Mouse (Mus musculus) MEL-GATA-1-ER (cell line): ENCODE results near the gene Spag5.
"Not testable (repeated sequence)": the region's sequence is repeated elsewhere in the genome, so short reads cannot be mapped to it uniquely, and the experiment has no call there.

Experiments used
- DNase-seq: peaks from one replicate; pipeline ENCODE4 v3.0.0-alpha.2; 2012; ENCODE audit warnings: low read depth; ENCODE audit errors: extremely low read depth

The Spag5 gene

DNA sequence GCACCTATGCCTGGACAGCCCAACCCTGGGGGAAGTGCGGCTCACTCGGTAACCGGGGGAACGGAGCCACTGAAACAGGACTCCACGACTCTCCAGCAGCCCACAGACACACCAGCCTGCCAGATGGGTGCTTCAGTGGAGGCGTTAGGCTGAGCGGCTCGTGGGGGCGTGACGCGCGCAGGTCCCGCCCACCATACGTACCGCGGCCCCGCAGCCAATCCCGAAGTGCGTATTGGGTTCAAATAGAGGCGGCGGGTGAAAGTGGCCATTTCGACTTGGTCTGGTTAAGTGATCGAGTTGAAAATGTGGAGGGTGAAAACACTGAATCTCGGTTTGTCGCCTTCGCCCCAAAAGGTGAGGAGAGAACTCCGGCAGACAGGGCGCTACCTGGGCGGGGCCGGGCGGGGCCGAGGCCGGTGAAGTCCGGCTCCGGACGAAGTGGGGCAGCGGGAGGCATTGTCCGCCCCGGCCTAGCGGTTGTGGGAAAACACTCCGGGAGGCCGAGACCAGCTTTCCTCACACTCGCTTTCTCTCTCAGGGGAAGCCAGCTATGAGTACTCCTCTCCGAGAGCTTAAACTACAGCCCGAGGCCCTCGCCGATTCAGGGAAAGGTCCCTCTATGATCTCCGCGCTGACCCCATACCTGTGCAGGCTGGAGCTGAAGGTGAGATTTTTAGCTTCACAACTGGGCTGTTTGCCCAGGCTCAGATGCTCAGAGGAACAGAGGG, at the start of gene Spag5:
Gene Spag5 (plus strand): TSS at position 173 of the 728 bp plus-strand sequence.
- DNase-seq: peak; percentile 73

DNA sequence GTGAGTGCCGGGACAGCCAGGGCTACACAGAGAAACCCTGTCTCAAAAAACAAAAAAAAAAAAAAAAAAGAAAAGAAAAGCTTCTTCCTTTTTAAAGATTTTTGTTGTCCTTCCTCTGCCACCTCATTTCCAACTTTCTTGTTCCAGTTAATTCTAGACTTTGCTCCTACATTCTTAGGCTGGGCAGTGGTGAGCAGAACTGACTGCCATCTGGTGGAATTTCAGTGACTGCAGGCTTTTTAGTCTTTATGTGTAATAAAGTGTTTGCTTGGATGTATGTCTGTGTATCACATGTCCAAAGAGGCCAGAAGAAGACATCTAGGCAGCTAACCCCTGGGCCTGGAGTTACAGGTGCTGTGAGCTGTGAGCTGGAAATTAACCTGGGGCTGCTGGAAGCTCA, 44.7 kb upstream of the Spag5 start:
- no peak for DNase-seq

DNA sequence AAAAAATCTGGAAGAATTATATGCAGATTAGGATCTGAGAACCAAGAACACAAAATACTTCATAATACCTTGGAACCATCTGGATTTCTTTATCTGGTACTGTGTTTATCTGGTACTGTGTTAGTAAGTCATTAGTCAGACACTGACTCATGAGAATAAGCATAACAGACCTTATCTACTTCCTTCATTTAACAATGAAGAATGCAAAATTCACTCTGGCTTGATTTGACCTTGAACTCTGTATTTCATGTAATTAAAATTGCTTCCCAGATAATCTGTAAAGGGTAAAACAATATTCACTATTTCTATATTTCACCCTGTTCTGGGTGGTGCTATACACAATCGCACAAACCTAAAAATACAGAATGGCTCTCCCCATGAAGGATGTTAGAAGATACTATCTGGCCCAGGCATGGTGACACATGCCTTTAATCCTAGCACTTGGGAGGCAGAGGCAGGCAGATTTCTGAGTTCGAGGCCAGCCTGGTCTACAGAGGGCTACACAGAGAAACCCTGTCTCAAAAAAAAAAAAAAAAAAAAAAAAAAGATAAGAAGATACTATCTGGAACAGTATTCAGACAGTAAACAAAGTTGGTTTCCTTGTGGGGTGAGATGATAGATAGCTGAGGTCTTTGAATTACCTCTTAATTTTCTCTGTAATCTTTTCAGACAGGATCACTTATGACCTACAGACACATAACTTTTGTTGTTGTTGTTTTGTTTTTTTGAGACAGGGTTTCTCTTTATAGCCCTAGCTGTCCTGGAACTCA, 40.7 kb upstream of the Spag5 start:
- no peak for DNase-seq

DNA sequence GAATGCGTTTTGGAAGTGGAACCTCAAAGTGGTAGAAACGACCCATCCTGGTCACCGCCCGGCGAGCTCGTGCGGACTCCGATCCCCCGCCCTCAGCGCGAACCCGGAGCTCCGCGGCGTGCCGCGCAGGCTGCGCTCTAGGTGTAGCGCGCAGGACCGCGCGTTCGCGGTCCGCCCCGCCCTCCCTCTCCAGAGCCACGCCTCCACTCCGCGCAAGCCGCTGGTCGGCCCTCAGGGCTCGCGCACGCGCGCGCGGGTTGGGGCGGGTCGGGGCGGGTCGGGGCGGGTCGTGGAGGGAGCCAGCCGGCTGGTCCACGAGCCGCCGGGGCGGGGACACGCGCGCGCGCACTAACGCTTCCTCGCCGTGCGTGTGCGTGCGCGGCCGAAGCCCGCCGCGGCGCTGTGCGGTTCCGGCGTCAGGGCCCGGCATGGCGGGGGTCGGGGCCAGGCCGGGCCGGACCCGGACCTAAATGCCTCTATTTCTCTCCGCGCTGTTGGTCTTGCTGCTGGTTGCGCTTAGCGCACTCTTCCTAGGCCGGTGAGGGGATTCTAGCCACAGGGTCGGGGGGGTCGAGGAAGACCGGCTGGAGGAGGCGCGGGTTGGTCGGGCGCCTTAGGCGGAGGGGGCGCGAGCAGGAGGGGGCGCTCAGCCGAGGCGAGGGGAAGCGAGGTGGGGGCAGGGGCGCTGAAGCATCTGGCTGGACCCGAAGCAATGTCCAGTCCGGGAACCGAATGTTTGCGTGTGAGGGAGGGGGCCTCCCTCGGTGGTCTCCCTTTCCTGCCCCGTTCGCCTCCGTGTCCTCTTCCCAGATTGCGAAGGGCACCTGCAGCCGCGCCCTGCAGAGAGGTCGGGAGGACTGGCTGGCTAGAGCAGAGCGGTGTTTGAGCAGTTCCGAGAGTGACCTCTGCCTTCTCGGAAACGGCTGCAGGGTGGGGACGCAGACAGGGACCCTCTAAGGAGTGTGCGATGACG, 39.7 kb upstream of the Spag5 start, which contains the start of gene 2610507B11Rik:
Gene 2610507B11Rik (plus strand): TSS at position 373 of the 973 bp plus-strand sequence.
- DNase-seq: peak; percentile 61

DNA sequence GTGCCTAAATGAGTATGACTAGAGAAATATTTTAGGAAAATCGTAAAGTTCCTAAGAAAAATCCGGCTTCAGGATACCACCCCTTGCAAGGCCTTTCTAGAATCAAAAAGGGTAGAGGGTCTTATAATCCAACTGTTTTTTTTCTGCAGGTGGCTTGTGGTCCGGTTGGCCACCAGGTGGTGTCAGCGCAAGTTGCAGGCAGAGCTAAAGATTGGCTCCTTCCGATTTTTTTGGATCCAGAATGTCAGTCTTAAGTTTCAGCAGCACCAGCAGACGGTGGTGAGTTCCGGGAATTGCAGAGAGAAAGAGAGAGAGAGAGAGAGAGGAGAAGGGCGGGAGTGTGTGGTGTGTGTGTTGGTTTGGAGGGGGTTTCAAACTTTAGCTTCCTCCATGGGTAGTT, 38.8 kb upstream of the Spag5 start:
- DNase-seq: peak; percentile 66

DNA sequence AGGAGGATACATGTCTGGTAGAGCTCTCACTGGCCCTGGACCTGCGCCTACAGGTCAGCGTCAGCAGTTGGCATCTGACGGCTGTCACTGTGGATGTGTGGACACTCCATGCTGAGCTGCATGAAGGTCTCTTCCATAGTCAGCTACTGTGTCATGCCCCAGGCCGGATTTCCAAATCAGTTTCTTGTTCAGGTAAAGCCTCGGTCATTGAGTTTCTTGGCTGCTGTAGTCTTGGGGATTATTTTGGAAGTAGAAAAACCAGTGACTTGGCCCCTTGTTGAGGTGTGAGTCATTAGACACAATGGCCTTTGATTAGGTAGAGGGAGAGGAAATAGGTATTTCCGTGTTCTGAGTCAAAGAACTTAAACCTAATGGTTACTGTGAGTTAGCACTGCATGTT, 35.8 kb upstream of the Spag5 start:
- no peak for DNase-seq

DNA sequence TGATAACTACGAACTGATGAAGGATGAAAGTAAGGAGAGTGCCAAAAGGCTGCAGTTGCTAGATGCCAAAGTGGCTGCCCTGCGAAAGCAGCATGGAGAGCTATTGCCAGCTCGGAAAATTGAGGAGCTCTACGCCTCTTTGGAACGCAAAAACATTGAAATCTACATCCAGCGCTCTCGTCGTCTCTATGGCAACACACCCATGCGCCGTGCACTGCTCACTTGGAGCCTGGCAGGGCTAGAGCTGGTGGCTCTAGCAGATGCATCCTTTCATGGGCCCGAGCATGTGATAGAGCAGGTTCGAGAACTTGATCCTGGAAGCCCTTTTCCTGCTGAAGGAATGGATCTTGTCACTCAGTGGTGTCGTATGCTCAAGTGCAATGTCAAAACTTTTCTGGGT, 29.3 kb upstream of the Spag5 start:
- no peak for DNase-seq

DNA sequence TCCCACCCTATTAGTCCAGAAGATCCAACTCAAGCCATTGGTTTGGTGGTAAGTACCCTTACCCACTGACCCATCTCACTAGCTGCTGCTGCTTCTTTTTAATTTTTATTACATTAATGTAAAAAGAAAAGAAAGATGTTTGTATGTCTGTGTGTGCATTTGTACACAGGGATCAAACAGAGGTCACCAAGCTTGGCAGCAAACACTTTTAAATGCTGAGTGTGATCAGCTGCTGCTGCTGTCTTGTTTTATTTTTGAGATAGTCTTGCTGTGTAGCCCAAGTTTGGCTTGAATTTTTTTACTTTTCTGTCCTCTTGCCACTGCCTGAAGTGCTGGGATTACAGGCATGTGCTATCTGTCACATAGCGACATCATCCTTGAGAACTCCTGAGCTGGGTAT, 25.7 kb upstream of the Spag5 start:
- no peak for DNase-seq

DNA sequence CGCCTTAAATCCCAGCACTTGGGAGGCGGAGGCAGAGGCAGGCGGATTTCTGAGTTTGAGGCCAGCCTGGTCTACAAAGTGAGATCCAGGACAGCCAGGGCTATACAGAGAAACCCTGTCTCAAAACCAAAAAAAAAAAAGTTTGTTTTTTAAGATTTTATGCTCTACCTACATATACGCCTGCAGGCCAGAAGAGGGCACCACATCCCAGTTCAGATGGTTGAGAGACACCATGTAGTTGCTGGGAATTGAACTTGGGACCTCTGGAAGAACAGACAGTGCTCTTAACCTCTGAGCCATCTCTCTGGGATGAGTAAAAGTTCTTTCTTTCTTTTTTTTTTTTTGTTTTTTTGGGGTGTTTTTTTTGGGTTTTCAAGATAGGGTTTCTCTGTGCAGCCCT, 25.2 kb upstream of the Spag5 start:
- not testable (repeated sequence) for DNase-seq

DNA sequence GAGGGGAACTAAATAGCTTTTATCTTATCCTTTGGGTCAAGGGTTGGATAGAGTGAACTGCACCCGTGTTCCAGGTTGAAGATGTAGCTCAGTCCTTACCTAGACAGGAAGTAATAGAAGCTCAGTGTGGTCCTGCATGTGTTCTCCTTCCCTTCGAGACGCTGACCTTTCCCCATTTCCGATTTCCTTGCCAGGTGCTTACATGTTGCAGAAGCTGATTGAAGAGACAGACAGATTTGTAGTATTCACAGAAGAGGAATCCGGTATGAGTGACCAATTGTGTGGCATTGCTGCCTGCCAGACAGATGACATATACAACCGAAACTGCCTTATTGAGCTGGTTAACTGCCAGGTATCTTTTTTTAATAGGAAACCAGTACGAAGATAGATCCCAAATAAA, 22.5 kb upstream of the Spag5 start:
- no peak for DNase-seq

DNA sequence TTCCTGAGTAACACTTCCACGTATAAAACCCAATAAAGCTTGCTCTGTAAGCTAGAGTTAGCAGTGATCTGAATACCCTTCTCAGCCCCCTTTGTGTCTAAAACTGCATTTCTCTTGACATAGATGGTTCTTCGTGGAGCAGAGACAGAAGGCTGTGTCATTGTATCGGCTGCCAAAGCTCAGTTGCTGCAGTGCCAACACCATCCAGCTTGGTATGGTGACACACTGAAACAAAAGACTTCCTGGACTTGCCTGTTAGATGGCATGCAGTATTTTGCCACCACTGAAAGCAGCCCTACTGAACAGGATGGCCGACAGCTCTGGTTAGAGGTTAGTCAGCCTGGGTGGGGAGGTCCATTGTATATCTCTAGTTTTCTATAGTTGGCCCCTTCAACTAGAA, 21.7 kb upstream of the Spag5 start:
- no peak for DNase-seq

DNA sequence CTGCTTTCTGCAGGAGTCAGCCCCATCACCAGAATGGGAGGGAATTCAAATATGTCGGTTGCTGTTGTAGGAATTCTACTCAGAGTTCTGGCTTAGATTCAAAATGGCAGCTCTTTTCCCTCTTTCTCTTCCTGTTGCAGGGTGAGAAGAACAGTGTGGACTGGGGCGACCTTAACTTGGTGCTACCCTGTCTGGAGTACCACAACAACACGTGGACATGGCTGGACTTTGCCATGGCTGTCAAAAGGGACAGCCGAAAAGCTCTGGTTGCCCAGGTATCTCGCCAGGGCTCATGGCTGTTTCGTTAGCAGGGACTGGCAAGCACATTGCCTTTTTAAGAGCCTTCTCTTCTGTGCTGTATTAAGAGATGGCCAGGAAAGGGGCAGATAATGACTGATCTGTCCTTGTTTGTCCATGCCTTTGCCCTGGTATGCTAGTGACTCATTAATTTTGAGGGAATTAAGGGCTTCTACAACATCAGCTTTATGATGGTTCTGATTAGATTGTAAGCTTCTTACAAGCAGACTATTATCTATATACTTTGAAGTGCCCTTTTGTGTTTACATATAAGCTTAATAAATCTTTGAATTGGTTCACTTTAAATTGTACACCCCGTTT, 12.1 kb upstream of the Spag5 start:
- DNase-seq: no peak

DNA sequence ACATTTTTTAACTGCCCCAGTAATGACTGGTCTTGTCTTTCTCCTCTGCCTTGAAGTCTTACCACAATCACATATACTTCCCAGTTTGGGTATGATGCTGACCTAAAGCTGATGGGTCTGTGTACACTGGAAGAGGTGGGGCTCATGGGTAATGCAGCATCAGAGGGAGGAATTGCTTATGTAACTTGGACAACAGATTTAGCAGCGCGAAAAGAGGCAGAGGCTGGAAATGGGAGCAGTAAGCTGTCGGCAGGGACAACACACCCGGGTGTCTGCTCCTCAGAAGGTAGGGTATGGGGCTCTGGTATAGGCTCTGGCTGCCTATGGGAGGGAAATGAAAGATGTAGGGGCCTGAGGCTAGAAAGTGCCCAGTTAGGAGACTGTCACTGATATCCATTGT, 10.7 kb upstream of the Spag5 start, which contains the start of gene BC030499:
Gene BC030499 (plus strand): TSS at position 188 of the 400 bp plus-strand sequence.
- no peak for DNase-seq

DNA sequence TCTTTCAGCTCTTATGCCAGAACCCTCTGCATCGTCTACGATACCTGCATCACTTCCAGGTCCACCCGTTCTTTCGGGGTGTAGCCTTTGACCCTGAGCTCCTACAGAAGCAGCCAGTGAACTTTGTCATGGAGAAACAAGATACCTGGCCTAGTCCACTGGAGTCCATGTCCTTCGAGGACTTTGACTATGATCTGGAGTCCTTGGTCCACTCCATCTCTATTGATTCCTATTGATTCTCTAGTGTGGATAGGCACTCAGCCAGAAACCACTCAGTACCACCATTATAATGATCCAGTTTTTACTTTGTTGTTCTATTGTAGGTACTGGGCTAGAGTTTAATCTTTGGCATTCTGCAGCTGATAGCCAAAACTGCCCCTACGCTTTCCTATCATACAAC, 6.7 kb upstream of the Spag5 start:
- no peak for DNase-seq

DNA sequence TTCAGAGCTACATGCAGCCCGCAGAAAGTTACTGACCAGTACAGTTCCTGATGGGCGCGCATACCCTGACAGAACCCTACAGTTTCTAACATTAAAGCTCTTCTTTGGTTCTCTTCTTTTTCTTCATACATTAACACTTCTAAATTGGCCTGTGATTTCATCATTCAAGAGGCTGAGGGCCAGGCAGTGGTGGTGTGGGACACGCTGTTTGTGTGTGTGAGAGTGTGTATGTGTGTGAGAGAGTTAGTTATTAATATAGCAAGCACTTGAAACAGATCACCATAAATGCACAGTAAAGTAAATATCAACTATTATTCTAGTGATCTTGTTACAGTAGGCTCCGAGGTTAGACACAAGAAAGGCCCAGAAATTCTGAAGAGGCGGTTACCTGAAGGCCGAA, 412 bp upstream of the Spag5 start:
- DNase-seq: no peak

DNA sequence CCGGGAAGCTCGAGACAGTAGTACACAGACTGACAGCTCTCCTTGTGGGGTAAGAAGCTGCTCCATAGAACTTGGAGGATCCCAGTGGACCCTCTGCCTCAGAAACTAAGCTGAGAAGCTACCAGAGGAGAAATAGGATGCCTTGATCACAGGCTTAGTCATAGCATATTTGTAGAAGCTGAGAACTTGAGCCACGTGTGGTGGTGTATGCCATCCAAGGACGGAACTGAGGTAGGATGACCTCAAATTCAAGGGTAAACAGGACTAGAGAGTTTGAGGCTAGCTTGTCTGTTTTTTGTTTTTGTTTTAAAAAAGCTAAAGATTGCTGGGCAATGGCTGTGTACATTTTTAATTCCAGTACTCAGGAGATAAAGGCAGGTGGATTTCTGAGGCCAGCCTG, 3.9 kb downstream of the Spag5 start:
- no peak for DNase-seq

DNA sequence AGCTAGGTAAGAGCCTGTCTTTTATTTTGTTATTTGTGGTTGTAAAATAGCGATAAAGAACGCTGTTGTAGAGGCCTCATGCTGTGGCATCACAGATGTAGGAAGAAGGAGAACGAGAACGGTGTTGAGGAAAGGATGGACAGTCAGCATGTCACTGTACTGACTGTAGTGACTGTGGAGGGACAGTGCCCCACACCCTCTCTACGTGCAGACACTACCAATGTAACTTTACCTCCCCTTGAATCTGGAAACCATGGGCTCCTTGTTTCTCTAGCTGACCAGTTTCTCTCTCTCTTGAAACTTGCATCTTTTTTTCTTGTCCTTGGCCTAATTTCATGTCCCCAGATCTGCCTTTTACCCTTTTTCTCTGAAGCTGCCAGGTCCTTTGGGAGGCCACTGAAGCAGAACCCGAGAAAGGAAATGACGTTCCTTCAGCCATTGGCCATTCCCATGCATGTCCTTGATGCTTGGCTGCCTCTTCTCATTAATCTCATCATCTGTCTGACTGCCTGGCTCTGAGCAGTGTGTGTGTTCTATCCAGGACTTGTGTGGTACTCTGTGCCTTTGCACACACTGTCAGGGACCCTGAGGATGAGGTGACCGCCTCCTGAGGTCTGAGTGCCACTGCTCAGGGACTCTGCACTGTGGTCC, 9.7 kb downstream of the Spag5 start:
- no peak for DNase-seq

DNA sequence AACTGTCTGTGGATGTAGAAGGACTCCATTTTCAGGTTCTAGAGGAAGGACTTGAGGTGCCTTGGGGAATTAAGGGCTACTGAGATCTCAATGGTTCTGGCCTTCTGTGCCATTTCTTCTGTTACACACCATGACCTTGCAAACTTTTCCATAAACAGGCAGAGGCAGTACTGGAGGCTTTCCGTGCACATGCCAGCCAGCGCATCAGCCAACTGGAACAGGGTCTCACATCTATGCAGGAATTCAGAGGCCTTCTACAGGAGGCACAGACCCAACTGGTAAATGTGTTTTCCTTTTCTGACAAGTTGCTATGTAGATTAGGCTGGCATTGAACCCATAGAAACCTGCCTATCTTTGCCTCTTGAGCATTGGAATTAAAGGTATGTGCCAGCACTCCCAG, 12.3 kb downstream of the Spag5 start:
- DNase-seq: no peak

DNA sequence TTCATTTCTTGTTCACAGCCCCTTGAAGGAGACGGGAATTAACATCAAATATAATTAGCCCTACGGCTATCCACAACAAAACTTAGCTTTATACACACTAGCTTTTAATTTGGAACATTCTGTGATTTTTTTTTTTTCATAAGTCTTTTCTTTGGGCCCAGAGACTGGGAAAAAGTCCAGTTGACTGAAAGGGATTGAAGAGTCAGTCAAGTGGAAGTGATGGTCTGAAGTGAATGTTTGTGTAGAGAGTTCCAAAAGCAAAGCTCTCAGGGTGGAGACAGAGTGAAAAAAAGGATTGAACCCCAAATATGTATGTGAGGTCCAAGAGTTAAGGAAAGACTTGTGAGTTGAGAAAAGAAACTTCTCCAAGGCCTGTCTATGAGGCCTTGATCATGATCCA, 17.1 kb downstream of the Spag5 start:
- DNase-seq: no peak

DNA sequence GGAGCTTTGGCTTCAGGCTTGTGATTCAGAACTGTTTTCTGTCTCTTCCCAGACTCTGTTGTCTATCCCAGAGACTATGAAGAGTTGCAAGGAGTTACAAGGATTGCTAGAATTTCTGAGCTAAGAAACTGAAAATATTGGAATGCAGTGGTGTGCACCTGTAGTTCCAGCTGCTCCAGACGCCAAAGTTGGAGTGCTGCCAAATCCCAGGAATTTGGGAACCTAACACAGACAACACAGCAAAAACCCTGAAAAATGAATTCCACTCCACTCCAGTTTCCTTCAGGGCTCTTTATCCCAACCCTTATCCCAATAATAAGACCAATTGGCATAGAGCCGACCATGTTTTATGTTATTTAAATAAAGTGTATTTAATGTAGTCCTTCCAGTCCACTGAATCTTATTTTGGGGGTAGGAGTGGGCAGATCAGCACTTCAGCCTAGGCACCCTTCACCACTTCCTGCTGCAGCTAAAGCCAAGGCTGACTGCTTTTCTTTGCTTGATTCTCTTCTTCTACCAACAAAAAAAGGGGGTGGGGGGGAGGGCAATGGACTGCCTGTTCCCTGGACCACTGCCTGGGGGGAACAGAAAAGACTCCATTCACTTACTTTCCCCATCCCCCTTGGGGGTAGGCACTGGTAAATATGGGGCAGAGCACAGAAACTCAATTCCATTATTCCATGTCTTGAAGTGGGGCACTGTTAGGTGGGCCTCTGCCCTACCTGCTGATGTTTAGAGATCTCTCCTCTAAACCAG, 20.9 kb downstream of the Spag5 start:
- no peak for DNase-seq
